Mouse (Mus musculus) CD4-positive helper T cell, adult 2 months (primary cell): ENCODE measurements around the gene Secisbp2l.

ENCODE experiments used
- DNase-seq: peaks from one replicate; pipeline ENCODE4 v3.0.0-alpha.2; 2012; ENCODE audit warnings: low read depth, missing footprints, low spot score

The Secisbp2l gene

GRCm38 (mm10) chr2:125706510-125706921 lies 76.2 kb downstream of the Secisbp2l start:
- no peak for DNase-seq

DNA sequence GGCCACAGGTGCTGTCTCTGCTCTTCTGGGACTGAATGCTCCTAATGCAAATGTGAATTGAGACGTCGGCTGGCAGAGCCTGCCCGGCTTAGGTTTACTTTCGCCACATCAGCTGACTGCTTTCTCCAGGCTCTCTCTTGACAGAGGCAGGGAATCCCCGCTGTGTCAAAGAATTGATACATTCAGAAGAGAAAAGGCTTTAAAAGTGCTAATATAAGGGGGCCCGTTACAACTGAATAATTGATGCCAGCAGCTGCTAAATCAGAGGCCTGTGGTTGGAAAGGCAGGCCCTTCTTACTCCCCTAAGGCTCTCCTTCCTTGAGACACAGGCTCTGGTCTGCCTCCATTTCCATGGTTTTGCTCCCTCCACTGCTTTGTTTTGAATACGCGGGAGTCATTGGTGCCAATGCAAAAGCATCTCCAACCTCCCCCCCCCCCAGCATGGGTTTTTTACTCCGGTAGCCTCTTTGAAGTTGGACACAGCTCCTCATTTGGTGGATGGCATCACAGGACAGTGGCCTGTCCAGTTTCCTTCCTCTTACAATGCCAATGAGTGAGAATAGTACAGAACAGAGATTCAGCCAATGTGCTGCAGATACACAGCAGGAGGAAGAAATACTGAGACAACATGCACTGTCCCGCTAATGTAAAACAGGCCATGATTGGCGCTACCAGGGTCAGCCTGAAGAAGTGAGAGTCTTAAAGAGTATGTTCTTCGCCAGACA lies 77.6 kb downstream of the Secisbp2l start:
- DNase-seq: no peak

GRCm38 (mm10) chr2:125702851-125703250 lies 79.8 kb downstream of the Secisbp2l start:
- DNase-seq: no peak

- DNase-seq: no peak
Measured at GRCm38 (mm10) chr2:125701606-125702005, 81.1 kb downstream of the Secisbp2l start.

DNA sequence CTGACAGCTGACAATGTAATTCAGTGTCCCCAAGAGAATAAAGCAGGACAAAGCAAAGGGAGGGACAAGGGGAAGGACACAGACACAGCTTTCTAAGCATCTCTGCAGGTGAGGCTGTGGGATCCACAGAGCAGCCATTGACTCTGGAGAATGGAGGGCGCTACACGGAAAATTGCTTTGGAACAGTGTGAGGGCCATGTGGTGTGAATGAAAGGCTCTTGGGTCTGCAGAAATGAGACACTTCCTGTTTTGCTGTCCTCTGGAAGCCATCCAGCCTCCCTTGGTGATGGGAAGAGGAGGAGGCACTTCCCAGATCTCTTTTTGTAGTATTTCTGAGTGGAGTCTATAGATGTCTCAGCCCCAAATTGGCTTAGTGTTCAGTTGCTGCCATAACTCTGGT lies 86.5 kb downstream of the Secisbp2l start:
- no peak for DNase-seq

DNA sequence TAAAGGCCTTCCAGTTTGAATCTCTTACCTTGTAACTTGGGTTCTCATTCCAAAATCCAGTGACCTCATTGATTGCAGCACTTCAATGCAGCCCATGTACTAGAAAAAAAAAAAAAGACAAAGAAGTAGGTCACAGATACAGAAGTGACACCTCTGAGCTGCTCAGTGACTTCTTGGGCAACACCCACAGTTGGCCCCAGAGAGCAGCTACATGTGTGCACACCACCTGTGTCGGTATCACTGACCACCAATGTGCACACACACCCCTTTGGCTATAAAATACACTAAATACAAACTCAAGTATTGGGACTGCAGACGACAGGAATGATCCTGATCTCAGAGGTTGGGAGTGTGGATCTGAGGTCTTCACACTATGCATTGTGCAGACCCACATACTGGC lies 87.9 kb downstream of the Secisbp2l start:
- DNase-seq: no peak

- no peak for DNase-seq
Measured at GRCm38 (mm10) chr2:125692010-125692409, 90.7 kb downstream of the Secisbp2l start.
